Mouse (Mus musculus): Measurements from ENCODE around the gene Rnf183. TPM values are rescaled to one million over a fixed set of nuclear protein-coding genes. Genes with fewer than 3 reads are reported as not detected.

The Rnf183 gene
- polyA plus RNA-seq, 1 experiment: 0.84 TPM

DNA sequence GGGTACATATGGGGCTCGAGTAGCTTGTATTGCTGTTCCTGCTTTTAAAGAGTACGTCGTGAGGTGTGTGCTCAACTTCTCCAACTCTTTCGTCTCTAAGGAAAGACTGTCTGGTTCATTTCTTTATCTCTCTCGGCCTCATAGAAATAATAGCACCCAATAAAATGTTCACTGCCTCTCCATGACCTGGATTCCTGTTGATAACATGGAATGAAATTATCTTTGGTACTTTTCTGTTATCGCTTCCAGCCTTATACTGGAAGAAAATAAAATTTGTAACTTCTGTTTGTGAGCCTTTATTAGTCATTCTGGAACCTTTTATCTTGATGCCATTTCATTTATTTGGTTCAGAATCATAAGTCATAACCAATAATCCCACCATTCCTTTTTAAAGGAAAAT, 51.8 kb downstream of the Rnf183 start:
- TF ChIP-seq MYOG (IDR thresholded peaks at IDR 0.05; ENCODE audit: control insufficient read depth, extremely low read depth, insufficient read length) (no peak), CEBPB (IDR thresholded peaks at IDR 0.05; ENCODE audit: low read depth) (no peak), MAX (IDR thresholded peaks at IDR 0.05) (no peak), CTCF (IDR thresholded peaks at IDR 0.05; ENCODE audit: control insufficient read depth, insufficient read depth, insufficient read length) (no peak), MYOD1 (IDR thresholded peaks at IDR 0.05; ENCODE audit: control insufficient read depth, insufficient read length, low read depth) (no peak), FOSL1 (IDR thresholded peaks at IDR 0.05; ENCODE audit: insufficient read depth, low read length, poor library complexity, severe bottlenecking) (no peak), USF1 (IDR thresholded peaks at IDR 0.05; ENCODE audit: low read depth) (no peak)
- Histone ChIP-seq H3K4me3 (ENCODE audit: insufficient read depth, poor library complexity, severe bottlenecking) (no peak overlapping the region), H3K36me3 (ENCODE audit: control insufficient read depth, insufficient read depth) (peaks cover 15% of the 10 kb centered on the region), H3K79me3 (ENCODE audit: low read depth) (no peaks in the 10 kb centered on the region), H3K27me3 (ENCODE audit: control insufficient read depth, insufficient read depth, insufficient read length) (no peaks in the 10 kb centered on the region), H3K79me2 (ENCODE audit: control insufficient read depth, insufficient read depth) (peaks cover 7% of the 10 kb centered on the region), H3ac (ENCODE audit: control insufficient read depth, insufficient read length, low read depth) (no peak overlapping the region)

DNA sequence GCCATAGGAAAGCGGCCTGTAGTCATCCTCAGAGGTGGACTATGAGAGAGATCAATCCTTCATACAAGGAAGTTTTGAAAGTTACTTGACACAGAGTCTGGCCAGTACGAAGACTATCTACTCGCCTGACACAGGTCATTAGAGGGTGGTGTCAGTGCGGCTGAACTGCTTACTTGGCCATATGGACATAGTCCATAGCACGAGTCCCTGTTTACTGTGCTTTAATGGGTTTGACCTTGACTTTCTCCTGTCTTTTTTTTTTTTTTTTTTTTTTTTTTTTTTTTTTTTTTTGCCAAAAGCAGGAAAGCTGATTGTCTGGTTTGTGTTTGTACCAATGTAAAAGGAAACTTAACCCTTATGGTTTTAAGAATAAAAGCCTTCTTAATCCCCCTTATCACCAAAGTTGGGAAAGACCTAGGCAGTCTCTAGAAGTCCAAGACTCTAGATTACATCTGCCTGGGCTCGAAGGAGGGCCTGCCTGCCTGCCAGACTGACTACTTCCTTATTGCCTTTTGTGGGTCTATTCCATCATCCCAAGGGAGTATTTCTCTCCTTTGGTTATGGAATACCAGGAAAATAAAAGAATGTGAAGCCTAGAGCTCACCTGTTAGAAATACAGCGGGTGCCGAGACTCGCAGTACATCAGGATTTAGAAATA, 55.2 kb downstream of the Rnf183 start:
- Histone ChIP-seq H3K36me3 (ENCODE audit: control insufficient read depth, insufficient read depth) (no peaks in the 10 kb centered on the region), H3K79me3 (ENCODE audit: low read depth) (peaks cover under 1% of the 10 kb centered on the region), H3ac (ENCODE audit: control insufficient read depth, insufficient read length, low read depth) (no peak overlapping the region), H3K79me2 (ENCODE audit: control insufficient read depth, insufficient read depth) (peaks cover 10% of the 10 kb centered on the region), H3K4me3 (ENCODE audit: insufficient read depth, poor library complexity, severe bottlenecking) (no peak overlapping the region), H3K27me3 (ENCODE audit: control insufficient read depth, insufficient read depth, insufficient read length) (no peaks in the 10 kb centered on the region)
- TF ChIP-seq USF1 (IDR thresholded peaks at IDR 0.05; ENCODE audit: low read depth) (no peak), CTCF (IDR thresholded peaks at IDR 0.05; ENCODE audit: control insufficient read depth, insufficient read depth, insufficient read length) (no peak), MAX (IDR thresholded peaks at IDR 0.05) (no peak), CEBPB (IDR thresholded peaks at IDR 0.05; ENCODE audit: low read depth) (no peak), MYOD1 (IDR thresholded peaks at IDR 0.05; ENCODE audit: control insufficient read depth, insufficient read length, low read depth) (no peak), FOSL1 (IDR thresholded peaks at IDR 0.05; ENCODE audit: insufficient read depth, low read length, poor library complexity, severe bottlenecking) (no peak), MYOG (IDR thresholded peaks at IDR 0.05; ENCODE audit: control insufficient read depth, extremely low read depth, insufficient read length) (no peak)

Other genes starting within 250 kb of the Rnf183 start
- gene Zfp37, start 204.2 kb downstream of the Rnf183 start, polyA plus RNA-seq (2012; fragmentation: generic; extraction: Trizol): 0.47 TPM
- gene Slc31a2, start 172.7 kb downstream of the Rnf183 start, polyA plus RNA-seq (2012; fragmentation: generic; extraction: Trizol): 3.1 TPM
- 13.2 TPM for gene Fkbp15, start 74.7 kb downstream of the Rnf183 start, polyA plus RNA-seq (2012; fragmentation: generic; extraction: Trizol)
- 17.0 TPM for gene Slc31a1, start 74.5 kb downstream of the Rnf183 start, polyA plus RNA-seq (2012; fragmentation: generic; extraction: Trizol)
- gene Cdc26, start 26.6 kb downstream of the Rnf183 start, polyA plus RNA-seq (2012; fragmentation: generic; extraction: Trizol): 70.2 TPM
- gene Prpf4, start 26.5 kb downstream of the Rnf183 start, polyA plus RNA-seq (2012; fragmentation: generic; extraction: Trizol): 11.3 TPM
- gene Wdr31, start 35.6 kb upstream of the Rnf183 start, polyA plus RNA-seq (2012; fragmentation: generic; extraction: Trizol): 2.6 TPM
- gene Bspry, start 44.8 kb upstream of the Rnf183 start, polyA plus RNA-seq (2012; fragmentation: generic; extraction: Trizol): 0.25 TPM
- gene Hdhd3, start 68.2 kb upstream of the Rnf183 start, polyA plus RNA-seq (2012; fragmentation: generic; extraction: Trizol): 19.7 TPM
- gene Alad, start 84.7 kb upstream of the Rnf183 start, polyA plus RNA-seq (2012; fragmentation: generic; extraction: Trizol): 147 TPM
- 55.7 TPM for gene Pole3, start 89.8 kb upstream of the Rnf183 start, polyA plus RNA-seq (2012; fragmentation: generic; extraction: Trizol)
- gene 4933430I17Rik, start 90.1 kb upstream of the Rnf183 start, polyA plus RNA-seq (2012; fragmentation: generic; extraction: Trizol): 0.13 TPM
- 49.8 TPM for gene Rgs3, start 124.6 kb upstream of the Rnf183 start, polyA plus RNA-seq (2012; fragmentation: generic; extraction: Trizol)

All from C2C12 (cell line).